Mouse (Mus musculus): ENCODE measurements at regions not wholly inside any gene's neighbourhood (a gene's known extent, or its start where the extent isn't known, plus 50 kb on each side); places are given as distances from the start of the nearest gene placed in this dataset.

DNA sequence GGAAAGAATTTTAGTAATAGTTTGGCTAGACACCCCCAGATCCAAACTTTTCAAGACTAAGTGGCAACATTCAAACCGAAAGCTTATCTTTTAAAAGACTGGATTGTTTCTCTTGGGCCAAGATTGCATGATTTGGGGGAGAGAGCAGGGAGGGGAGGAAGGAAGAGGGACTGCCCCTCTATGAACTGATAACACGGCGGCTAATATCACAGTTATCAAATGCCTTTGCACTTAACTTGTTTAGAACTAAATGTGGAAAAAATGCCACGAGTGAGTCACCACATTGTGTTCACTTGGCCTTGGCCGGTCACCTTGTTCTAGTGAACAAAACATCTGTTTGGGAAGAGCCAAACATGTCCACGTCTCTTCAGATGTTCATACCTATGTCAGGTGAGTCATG, 92.3 kb downstream of the Tes start:
- ATAC-seq = no peak
- TF ChIP-seq CTCF (IDR thresholded peaks at IDR 0.05) = no peak
- in situ Hi-C loops (cut with MboI; ENCODE audit: low pct_unique_long_range_greater_than_20kb) = no loop called here
- ChIA-PET POLR2A (no interaction called here), CTCF (no interaction called here)
- no peaks in the 10 kb centered on the region for H3K27me3 ChIP-seq
- no peak for DNase-seq (ENCODE audit: low read depth, low spot score)

DNA sequence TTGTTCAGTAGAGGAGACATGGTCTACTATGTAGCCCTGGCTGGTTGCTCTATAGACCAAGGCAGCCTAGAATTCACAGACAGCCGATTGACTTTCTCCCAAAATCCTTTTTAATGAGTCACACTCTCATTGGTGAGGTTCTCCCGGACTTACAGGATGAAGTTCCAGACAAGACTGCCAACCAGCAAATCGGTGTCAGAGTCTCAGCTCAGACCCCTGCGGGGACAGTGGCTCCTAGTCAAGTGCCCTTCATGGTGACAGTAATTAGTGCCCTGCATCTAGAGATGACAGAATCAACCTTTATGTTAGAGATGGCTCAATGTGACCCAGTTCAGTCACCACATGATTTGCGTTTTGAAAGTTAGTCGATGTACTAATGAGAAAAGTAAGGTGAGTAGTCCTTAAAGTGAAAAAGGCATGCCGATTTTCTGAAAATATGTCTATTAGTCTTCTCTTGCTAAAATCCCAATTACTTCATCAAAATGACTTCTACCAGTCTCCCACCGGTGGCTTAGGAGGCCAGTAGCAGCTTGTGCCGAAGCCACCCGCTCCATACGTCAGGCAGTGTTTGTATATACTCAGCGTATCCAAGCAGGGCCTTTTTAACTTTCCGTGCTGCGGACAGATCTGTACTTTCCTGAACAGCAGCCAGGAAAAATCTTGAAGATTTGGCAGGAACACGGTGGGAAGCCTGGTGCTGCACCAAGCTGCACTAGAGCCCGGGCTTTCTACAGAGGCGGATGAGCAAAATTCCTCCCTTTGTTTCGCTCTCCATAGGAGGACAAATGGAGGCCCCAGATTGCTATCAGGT, 105.2 kb downstream of the Tes start:
- ChIA-PET POLR2A (interaction anchor here (0.6 kb wide), 1 partner anchor 482 kb away, joined by 3 read pairs; no protein-coding TSS in a partner anchor), CTCF (no interaction called here)
- no peak for DNase-seq (ENCODE audit: low read depth, low spot score)
- TF ChIP-seq CTCF (IDR thresholded peaks at IDR 0.05) = no peak
- ATAC-seq = no peak
- no peaks in the 10 kb centered on the region for H3K27me3 ChIP-seq
- in situ Hi-C loops (cut with MboI; ENCODE audit: low pct_unique_long_range_greater_than_20kb) = no loop called here

GRCm38 (mm10) chr6:17170782-17171272, 105.9 kb downstream of the Tes start:
- CTCF ChIA-PET = no interaction called here
- no peaks in the 10 kb centered on the region for H3K27me3 ChIP-seq
- DNase-seq (ENCODE audit: low read depth, low spot score) = no peak
- POLR2A ChIA-PET = no interaction called here
- in situ Hi-C loops (cut with MboI; ENCODE audit: low pct_unique_long_range_greater_than_20kb) = no loop called here
- no peak for TF ChIP-seq CTCF (IDR thresholded peaks at IDR 0.05)
- no peak for ATAC-seq

GRCm38 (mm10) chr6:17171273-17172011, 106.5 kb downstream of the Tes start:
- no peak for TF ChIP-seq CTCF (IDR thresholded peaks at IDR 0.05)
- in situ Hi-C loops (cut with MboI; ENCODE audit: low pct_unique_long_range_greater_than_20kb) = no loop called here
- POLR2A ChIA-PET = no interaction called here
- CTCF ChIA-PET = no interaction called here
- ATAC-seq = peak; percentile 92
- no peak for DNase-seq (ENCODE audit: low read depth, low spot score)
- H3K27me3 ChIP-seq = no peaks in the 10 kb centered on the region

DNA sequence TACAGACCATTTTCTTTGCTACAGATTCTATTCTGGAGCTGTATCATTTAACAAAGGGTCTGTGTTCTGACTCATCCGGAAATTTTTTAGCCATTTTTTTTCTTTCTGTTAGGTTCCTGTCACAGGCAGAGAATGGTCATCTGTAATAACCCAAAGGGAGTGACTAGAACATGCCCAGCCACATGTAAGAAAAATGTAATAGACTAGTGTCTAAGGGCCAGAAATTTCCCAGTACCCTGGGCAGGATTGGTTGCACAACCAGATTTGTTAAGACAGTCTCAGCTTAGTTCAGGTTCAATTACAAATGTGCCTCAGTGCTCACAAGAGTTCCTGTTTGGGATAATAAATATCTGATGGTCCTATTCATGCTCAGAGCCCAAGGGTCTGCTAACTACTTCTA, 107.1 kb downstream of the Tes start:
- POLR2A ChIA-PET = no interaction called here
- in situ Hi-C loops (cut with MboI; ENCODE audit: low pct_unique_long_range_greater_than_20kb) = no loop called here
- CTCF ChIA-PET = no interaction called here
- TF ChIP-seq CTCF (IDR thresholded peaks at IDR 0.05) = no peak
- no peaks in the 10 kb centered on the region for H3K27me3 ChIP-seq
- no peak for ATAC-seq
- DNase-seq (ENCODE audit: low read depth, low spot score) = no peak

GRCm38 (mm10) chr6:17177153-17177552, 103.8 kb upstream of the Cav2 start:
- no peaks in the 10 kb centered on the region for H3K27me3 ChIP-seq
- no peak for DNase-seq (ENCODE audit: low read depth, low spot score)
- ChIA-PET CTCF (interaction anchor here (1.0 kb wide), 1 partner anchor 10 kb away, joined by 3 read pairs; no protein-coding TSS in a partner anchor), POLR2A (interaction anchor here (0.6 kb wide), 1 partner anchor 138 kb away, joined by 3 read pairs; no protein-coding TSS in a partner anchor)
- ATAC-seq = no peak
- in situ Hi-C loops (cut with MboI; ENCODE audit: low pct_unique_long_range_greater_than_20kb) = no loop called here
- TF ChIP-seq CTCF (IDR thresholded peaks at IDR 0.05) = no peak

GRCm38 (mm10) chr6:17179476-17179875, 101.5 kb upstream of the Cav2 start:
- ChIA-PET CTCF (no interaction called here), POLR2A (no interaction called here)
- TF ChIP-seq CTCF (IDR thresholded peaks at IDR 0.05) = no peak
- ATAC-seq (no peak), DNase-seq (ENCODE audit: low read depth, low spot score) (no peak)
- no peaks in the 10 kb centered on the region for H3K27me3 ChIP-seq
- in situ Hi-C loops (cut with MboI; ENCODE audit: low pct_unique_long_range_greater_than_20kb) = no loop called here

GRCm38 (mm10) chr6:17186604-17187003, 94.4 kb upstream of the Cav2 start:
- in situ Hi-C loops (cut with MboI; ENCODE audit: low pct_unique_long_range_greater_than_20kb) = no loop called here
- TF ChIP-seq CTCF (IDR thresholded peaks at IDR 0.05) = no peak
- ATAC-seq = no peak
- H3K27me3 ChIP-seq = no peaks in the 10 kb centered on the region
- DNase-seq (ENCODE audit: low read depth, low spot score) = no peak
- ChIA-PET CTCF (interaction anchor here (0.9 to 1.8 kb wide), 4 partner anchors 8 to 162 kb away, joined by 3 to 6 read pairs (median 4); no protein-coding TSS in a partner anchor), POLR2A (interaction anchor here (0.6 kb wide), 1 partner anchor 50 kb away, joined by 3 read pairs; no protein-coding TSS in a partner anchor)

- DNase-seq (ENCODE audit: low read depth, low spot score) (no peak), ATAC-seq (peak; percentile 62)
- TF ChIP-seq CTCF (IDR thresholded peaks at IDR 0.05) = no peak
Measured at GRCm38 (mm10) chr6:17187106-17187505, 93.9 kb upstream of the Cav2 start.

DNA sequence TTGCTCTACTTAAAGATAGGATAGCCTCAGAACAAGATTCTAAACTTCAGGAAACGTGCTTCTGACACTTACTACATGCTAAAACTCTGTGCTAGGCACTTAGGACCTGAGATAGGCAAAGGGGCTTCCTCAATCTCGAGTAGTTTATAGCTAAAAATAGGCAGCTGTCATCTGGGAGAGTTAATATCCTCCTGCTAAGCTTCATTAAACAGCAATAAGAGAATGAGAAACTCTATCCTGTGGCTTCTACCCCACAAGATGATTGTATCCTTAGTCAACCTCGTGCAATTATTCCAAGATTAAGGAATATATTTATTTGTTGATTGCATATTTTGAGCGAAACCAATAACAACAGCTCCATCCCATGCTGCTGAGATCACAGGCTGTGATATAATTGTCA, 85.4 kb upstream of the Cav2 start:
- no peak for TF ChIP-seq CTCF (IDR thresholded peaks at IDR 0.05)
- DNase-seq (ENCODE audit: low read depth, low spot score) = no peak
- CTCF ChIA-PET = interaction anchor here (1.0 to 1.5 kb wide), 3 partner anchors 9 to 89 kb away, joined by 3 to 6 read pairs (median 4); no protein-coding TSS in a partner anchor
- peak; percentile 65 for ATAC-seq
- in situ Hi-C loops (cut with MboI; ENCODE audit: low pct_unique_long_range_greater_than_20kb) = no loop called here
- H3K27me3 ChIP-seq = no peaks in the 10 kb centered on the region
- POLR2A ChIA-PET = no interaction called here

More at GRCm38 (mm10) chr6:17187106-17187505, 93.9 kb upstream of the Cav2 start:
- H3K27me3 ChIP-seq = no peaks in the 10 kb centered on the region
- CTCF ChIA-PET = interaction anchor here (0.9 to 1.8 kb wide), 4 partner anchors 8 to 161 kb away, joined by 3 to 6 read pairs (median 4); no protein-coding TSS in a partner anchor
- POLR2A ChIA-PET = no interaction called here
- in situ Hi-C loops (cut with MboI; ENCODE audit: low pct_unique_long_range_greater_than_20kb) = no loop called here
